Mouse (Mus musculus) kidney, adult 2 months (tissue): Measurements from ENCODE around the gene Odf3l2. TPM values are rescaled to one million over a fixed set of nuclear protein-coding genes. Genes with fewer than 3 reads are reported as not detected.

Experiments used
- DNase-seq: peaks from one replicate; pipeline ENCODE4 v3.0.0; 2021
- H3K27ac ChIP-seq: fragments of 200-500 bp; 2 replicates; pipeline ENCODE4 v1.5.1; 2012; ENCODE audit warnings: low read depth, low read length, control low read depth, inconsistent platforms; ENCODE audit not compliant: insufficient read depth
- H3K27me3 ChIP-seq: fragments of 200-500 bp; replicated peaks from 2 replicates; pipeline ENCODE4 v1.6.1; 2012; ENCODE audit warnings: mild to moderate bottlenecking, moderate library complexity, low read length, inconsistent platforms; ENCODE audit not compliant: control insufficient read depth, insufficient read depth
- H3K36me3 ChIP-seq: fragments of 200-500 bp; 2 replicates; pipeline ENCODE4 v1.6.1; 2012; ENCODE audit warnings: mild to moderate bottlenecking, moderate library complexity, low read length, inconsistent platforms; ENCODE audit not compliant: control insufficient read depth, insufficient read depth
- H3K4me1 ChIP-seq: fragments of 200-500 bp; 2 replicates; pipeline ENCODE4 v1.6.1; 2011; ENCODE audit warnings: low read length; ENCODE audit not compliant: control insufficient read depth, insufficient read depth
- H3K4me3 ChIP-seq: fragments of 200-500 bp; 2 replicates; pipeline ENCODE4 v1.5.1; 2011; ENCODE audit warnings: mild to moderate bottlenecking, low read depth, low read length, control low read depth; ENCODE audit not compliant: insufficient read depth
- CTCF ChIP-seq: fragments of 200-500 bp; conservative IDR thresholded peaks from 2 replicates; pipeline ENCODE4 v1.5.1; 2011; ENCODE audit warnings: low read depth, mild to moderate bottlenecking, control low read depth, low read length, moderate library complexity, mixed read lengths; ENCODE audit not compliant: insufficient read depth, insufficient read length
- POLR2A ChIP-seq: fragments of 200-500 bp; IDR thresholded peaks from one replicate; pipeline ENCODE4 v1.6.1; 2011; ENCODE audit warnings: low read depth, low read length, control low read depth
- WGBS: fragments of 180-500 bp; shearing (Covaris S2); methylation state at CpG from one replicate; pipeline ENCODE4 v1.1.7; 2018; 5-methylcytosine and 5-hydroxymethylcytosine counted together
- polyA plus RNA-seq: library from polyadenylated mRNA; depleted of rRNA; stranded (reverse); fragments of >200 nt; gene quantifications from 2 replicates; pipeline ENCODE4 v1.2.3, GENCODE M21; 2012; rRNA removed

Gene Odf3l2
- polyA plus RNA-seq = 0.17 TPM in 1 of 2 replicates, not detected in the other

DNA sequence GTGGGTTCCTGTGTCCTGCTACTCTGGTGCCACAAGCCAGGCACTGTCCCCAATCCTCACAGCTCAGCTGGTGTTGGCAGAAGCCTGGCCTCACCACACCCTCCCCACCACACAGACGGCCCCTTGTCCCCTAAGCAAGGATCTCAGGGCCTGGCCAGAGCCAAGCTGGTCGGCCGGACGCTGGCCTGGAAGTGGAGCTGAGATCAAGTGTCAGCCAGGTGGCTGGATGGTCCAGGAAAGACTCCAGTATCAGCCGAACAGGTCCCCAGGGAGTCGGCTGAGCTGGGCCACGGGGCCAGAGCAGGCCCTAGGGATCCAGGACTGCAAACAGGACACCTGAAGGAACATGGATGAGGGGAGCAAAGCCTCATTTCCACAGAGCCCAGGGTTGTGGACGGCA, at the start of gene Odf3l2:
Gene Odf3l2 (minus strand): TSS at position 28 of the 400 bp plus-strand sequence.
- Histone ChIP-seq H3K36me3 (no peaks in the 10 kb centered on the region), H3K27ac (no peak within 1 kb of the TSS), H3K4me3 (no peak within 1 kb of the TSS), H3K27me3 (no peaks in the 10 kb centered on the region), H3K4me1 (no peaks in the 10 kb centered on the region)
- no peak for DNase-seq
- WGBS = 52% methylated on average over 8 of the region's 8 CpGs
- no peak for TF ChIP-seq CTCF
- TF ChIP-seq POLR2A = no peak

DNA sequence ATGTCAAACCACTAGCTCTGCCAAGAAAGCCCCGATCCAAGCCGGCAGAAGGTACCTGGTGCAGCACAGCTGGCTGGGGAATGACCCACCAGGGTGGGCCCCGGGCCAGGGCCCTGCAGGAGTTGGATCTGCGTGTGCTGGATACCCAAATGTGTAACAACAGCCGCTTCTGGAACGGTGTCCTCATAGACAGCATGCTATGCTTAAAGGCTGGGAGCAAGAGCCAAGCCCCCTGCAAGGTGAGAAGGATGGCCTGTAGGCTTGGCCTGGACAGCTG, 48.8 kb upstream of the Odf3l2 start:
- no peak for DNase-seq
- TF ChIP-seq POLR2A = no peak
- no peak for TF ChIP-seq CTCF
- 83% methylated on average over 6 of the region's 6 CpGs for WGBS
- Histone ChIP-seq H3K36me3 (no peaks in the 10 kb centered on the region), H3K4me1 (no peaks in the 10 kb centered on the region), H3K4me3 (no peak overlapping the region), H3K27me3 (no peaks in the 10 kb centered on the region), H3K27ac (no peak overlapping the region)

DNA sequence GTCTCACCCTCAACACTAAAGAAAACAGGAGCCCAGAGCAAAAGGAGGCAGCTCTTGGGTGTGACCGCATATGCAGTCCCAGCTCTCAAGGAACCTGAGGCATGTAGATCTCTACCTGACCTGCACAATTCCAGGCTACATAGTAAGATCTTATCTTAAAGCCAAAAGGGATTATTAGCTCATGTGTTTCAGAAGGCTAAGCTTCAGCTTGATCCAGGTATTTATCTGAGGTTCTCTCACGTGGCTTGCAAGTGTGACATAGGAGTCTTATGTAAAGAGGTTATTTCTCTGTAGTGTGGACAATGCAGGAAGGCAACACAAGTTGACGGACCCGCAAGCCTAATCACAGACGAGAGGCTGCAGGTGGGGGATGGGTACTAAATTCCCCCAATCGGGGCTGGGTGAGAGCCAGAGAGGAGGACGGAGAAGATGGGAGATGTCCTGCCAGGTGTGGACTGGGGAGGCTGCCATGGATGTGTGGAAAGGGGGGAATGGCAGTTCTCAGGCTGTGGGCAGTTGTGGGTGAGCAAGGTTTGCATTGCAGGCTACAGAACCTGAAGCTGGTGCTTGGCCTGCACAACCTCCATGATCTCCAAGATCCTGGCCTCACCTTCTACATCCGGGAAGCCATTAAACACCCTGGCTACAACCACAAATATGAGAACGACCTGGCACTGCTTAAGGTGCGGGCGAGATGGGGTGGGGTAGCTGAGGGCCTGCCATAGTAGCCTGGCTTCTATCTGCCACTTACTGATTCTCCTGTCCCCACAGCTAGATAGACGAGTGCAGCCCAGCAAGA, 48.2 kb upstream of the Odf3l2 start:
- Histone ChIP-seq H3K27ac (no peak overlapping the region), H3K36me3 (no peaks in the 10 kb centered on the region), H3K4me1 (no peaks in the 10 kb centered on the region), H3K4me3 (no peak overlapping the region), H3K27me3 (no peaks in the 10 kb centered on the region)
- TF ChIP-seq CTCF (no peak), POLR2A (no peak)
- DNase-seq = no peak
- WGBS = 78% methylated on average over 12 of the region's 12 CpGs

DNA sequence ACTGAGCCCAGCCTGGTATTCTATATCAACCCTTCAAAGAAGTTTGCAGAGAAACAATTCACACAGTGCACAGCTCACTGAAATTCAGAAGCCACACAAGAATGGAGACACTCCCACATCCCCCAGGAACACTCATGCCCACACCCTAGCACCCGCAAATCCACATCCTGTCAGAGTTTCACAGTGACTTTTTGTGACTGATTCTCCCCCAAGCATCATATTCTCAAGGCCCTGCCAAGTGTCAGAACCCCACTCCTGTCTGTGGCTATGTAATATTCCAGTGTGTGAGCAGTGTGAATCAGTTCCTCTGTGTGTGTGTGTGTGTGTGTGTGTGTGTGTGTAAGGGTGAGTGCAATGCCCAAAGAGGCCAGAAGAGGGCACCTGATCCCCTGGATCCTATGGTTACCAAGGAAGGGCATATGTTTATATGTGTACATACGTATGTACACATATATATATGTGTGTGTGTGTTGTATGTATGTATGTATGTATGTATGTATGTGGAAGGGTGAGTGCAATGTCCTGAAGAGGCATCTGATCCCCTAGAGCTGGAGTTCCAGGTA, 46.5 kb upstream of the Odf3l2 start:
- Histone ChIP-seq H3K36me3 (no peaks in the 10 kb centered on the region), H3K27ac (no peak overlapping the region), H3K27me3 (no peaks in the 10 kb centered on the region), H3K4me1 (no peaks in the 10 kb centered on the region), H3K4me3 (no peak overlapping the region)
- no peak for TF ChIP-seq POLR2A
- no peak for TF ChIP-seq CTCF
- no peak for DNase-seq
- WGBS = 98% methylated on average over 2 of the region's 2 CpGs

DNA sequence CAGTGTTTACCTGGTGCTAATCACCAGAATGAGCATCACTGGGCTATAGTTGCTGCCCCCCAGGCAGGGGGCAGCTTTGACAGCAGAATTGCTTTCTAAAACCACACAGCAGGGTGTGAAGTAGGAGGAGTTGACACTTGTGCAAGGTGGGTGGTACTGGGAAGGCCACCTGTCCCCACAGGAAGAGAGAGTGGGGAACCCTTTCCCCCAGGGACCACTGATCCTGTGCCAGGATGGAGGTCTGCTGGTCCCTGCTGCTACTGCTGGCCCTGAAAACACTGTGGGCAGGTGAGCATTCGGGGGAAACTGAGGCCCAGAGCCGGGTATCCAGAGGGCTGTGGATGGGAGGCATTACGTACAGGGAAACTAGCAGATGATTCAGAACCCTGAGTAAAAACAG, 43.6 kb upstream of the Odf3l2 start:
- DNase-seq = no peak
- H3K36me3 ChIP-seq = no peaks in the 10 kb centered on the region
- WGBS = 88% methylated on average over 3 of the region's 3 CpGs

DNA sequence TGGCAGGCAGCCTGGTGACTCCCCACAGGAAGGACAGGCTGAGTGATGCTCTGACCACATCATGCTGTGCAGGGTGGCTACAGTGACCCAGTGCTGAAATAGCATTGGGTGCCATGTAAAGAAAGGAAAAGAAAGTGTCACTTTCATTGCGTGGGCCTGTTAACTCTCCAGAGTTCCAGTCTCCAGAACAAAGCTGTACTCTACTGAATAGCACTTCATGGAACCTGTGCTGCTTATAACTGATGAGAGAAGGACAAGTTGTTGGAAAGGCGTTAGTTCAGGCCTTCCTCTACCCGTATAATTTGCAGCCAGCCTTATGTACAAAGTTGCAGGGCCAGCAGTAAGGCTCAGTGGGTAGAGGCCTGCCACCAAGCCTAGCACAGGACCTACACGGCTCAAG, 43.2 kb upstream of the Odf3l2 start, which contains the start of gene Gzmm:
Gene Gzmm (plus strand): TSS at position 301 of the 400 bp plus-strand sequence.
- WGBS = 79% methylated on average over 4 of the region's 4 CpGs
- no peak within 1 kb of the TSS for H3K27ac ChIP-seq
- no peaks in the 10 kb centered on the region for H3K36me3 ChIP-seq
- no peak within 1 kb of the TSS for H3K4me3 ChIP-seq
- peaks cover 3% of the 10 kb centered on the region; the same call in 1 of the 2 replicates for H3K4me1 ChIP-seq
- no peaks in the 10 kb centered on the region for H3K27me3 ChIP-seq
- no peak for TF ChIP-seq CTCF
- no peak for TF ChIP-seq POLR2A
- DNase-seq = no peak

More for the DNA sequence above, 43.6 kb upstream of the Odf3l2 start:
- Histone ChIP-seq H3K4me3 (no peak overlapping the region), H3K27ac (no peak overlapping the region), H3K4me1 (no peaks in the 10 kb centered on the region), H3K27me3 (no peaks in the 10 kb centered on the region)
- TF ChIP-seq CTCF (no peak), POLR2A (no peak)

DNA sequence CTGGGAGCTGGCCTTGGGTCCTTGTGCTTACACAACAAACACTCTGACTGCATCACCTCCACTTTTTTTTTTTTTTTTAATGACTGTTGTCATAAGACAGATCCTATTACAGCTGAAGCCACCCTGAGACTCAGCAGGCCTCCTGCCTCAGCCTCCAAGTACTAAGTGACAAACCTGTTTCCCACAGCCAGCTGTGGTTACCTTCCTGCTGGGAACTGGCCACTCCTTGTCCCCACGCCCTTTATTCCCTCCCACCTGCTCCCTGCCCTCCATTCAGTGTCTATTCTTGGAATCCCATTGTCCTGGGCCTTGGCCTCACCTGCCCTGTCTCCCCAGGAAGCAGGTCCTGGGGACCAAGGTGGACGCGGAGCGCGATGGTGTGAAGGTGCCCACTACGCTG, 42.0 kb upstream of the Odf3l2 start:
- DNase-seq = no peak
- WGBS = 92% methylated on average over 6 of the region's 6 CpGs
- no peaks in the 10 kb centered on the region for H3K36me3 ChIP-seq

More for the DNA sequence above, 42.0 kb upstream of the Odf3l2 start:
- H3K27ac ChIP-seq = no peak overlapping the region
- no peaks in the 10 kb centered on the region for H3K27me3 ChIP-seq
- no peak overlapping the region for H3K4me3 ChIP-seq
- TF ChIP-seq POLR2A (no peak), CTCF (no peak)
- H3K4me1 ChIP-seq = peaks cover 10% of the 10 kb centered on the region; the same call in 1 of the 2 replicates
